6 mouse cellular contexts compared by ENCODE assay signal in genomic region chr3:122226972-122227371, GRCm38 (mm10). TPM values are rescaled to one million over a fixed set of nuclear protein-coding genes. Genes with fewer than 3 reads are reported as not detected.
A peak's percentile ranks its signal among the peaks of the same experiment; 100 is the strongest.
DNase-seq lines count a peak whose midpoint lies in the region; ATAC-seq and TF ChIP-seq lines count a peak whose summit lies in the region.
"Not testable (repeated sequence)": the region's sequence is repeated elsewhere in the genome, so short reads cannot be mapped to it uniquely, and the experiment has no call there.

No protein-coding gene starts in this region.

- not testable (repeated sequence) for H3K4me1 ChIP-seq in heart, embryonic 11.5 days (ENCODE audit: control insufficient read depth, insufficient read depth, low read length); heart, embryonic 15.5 days (replicated peaks); heart, postnatal 0 days (ENCODE audit: control insufficient read depth, insufficient read depth); midbrain, embryonic 11.5 days (ENCODE audit: control insufficient read depth, insufficient read depth, low read length)
- peaks cover 13% of the 10 kb centered on the region for H3K4me1 ChIP-seq in heart, embryonic 13.5 days

- H3K27me3 ChIP-seq in heart, embryonic 11.5 days (ENCODE audit: control insufficient read depth, insufficient read depth, low read length); heart, embryonic 13.5 days (replicated peaks); heart, embryonic 15.5 days; heart, postnatal 0 days (ENCODE audit: control insufficient read depth, insufficient read depth, low read length); midbrain, embryonic 11.5 days (ENCODE audit: control insufficient read depth, insufficient read depth, low read length): not testable (repeated sequence)

- not testable (repeated sequence) for H3K9ac ChIP-seq in heart, embryonic 11.5 days (ENCODE audit: low read depth, low read length); heart, embryonic 13.5 days; heart, embryonic 15.5 days; heart, postnatal 0 days (replicated peaks; ENCODE audit: low read depth, low read length); midbrain, embryonic 11.5 days (ENCODE audit: low read length)

- not testable (repeated sequence) for DNase-seq in heart, postnatal 0 days (ENCODE audit: low spot score)
- DNase-seq in midbrain, embryonic 11.5 days (ENCODE audit: low spot score, missing footprints): peak; percentile 60

- H3K4me3 ChIP-seq in heart, embryonic 11.5 days (ENCODE audit: low read depth, low read length); heart, embryonic 13.5 days; heart, embryonic 15.5 days; heart, postnatal 0 days (ENCODE audit: low read depth, low read length); midbrain, embryonic 11.5 days (ENCODE audit: low read depth, low read length): not testable (repeated sequence)

- 42% methylated on average over 6 of the region's 6 CpGs for WGBS in heart, embryonic 11.5 days (ENCODE audit: insufficient replicate concordance)
- 33% methylated on average over 6 of the region's 6 CpGs for WGBS in heart, embryonic 13.5 days
- WGBS in heart, embryonic 15.5 days: 42% methylated on average over 6 of the region's 6 CpGs
- 32% methylated on average over 6 of the region's 6 CpGs for WGBS in heart, postnatal 0 days
- 79% methylated on average over 6 of the region's 6 CpGs for WGBS in midbrain, embryonic 11.5 days

- peak overlapping the region; percentile 40 for H3K4me2 ChIP-seq in heart, embryonic 11.5 days
- peak overlapping the region; percentile 58 for H3K4me2 ChIP-seq in heart, embryonic 13.5 days
- H3K4me2 ChIP-seq in heart, embryonic 15.5 days: peak overlapping the region; percentile 47
- peak overlapping the region; percentile 31 for H3K4me2 ChIP-seq in heart, postnatal 0 days (ENCODE audit: low read depth, low read length)
- not testable (repeated sequence) for H3K4me2 ChIP-seq in midbrain, embryonic 11.5 days

- H3K27ac ChIP-seq in heart, embryonic 11.5 days (ENCODE audit: low read depth, low read length); heart, embryonic 13.5 days (replicated peaks); heart, embryonic 15.5 days; heart, postnatal 0 days (ENCODE audit: low read depth); midbrain, embryonic 11.5 days (ENCODE audit: low read depth, low read length): not testable (repeated sequence)

- peak; percentile 57 for ATAC-seq in frontal cortex, adult (ENCODE audit: low TSS enrichment)
- not testable (repeated sequence) for ATAC-seq in heart, embryonic 11.5 days (replicated peaks; ENCODE audit: insufficient number of reproducible peaks, low FRiP score, low TSS enrichment); heart, embryonic 13.5 days (ENCODE audit: extremely low read depth, insufficient number of reproducible peaks, low FRiP score, low TSS enrichment); heart, embryonic 15.5 days (replicated peaks; ENCODE audit: insufficient number of reproducible peaks, insufficient read depth, low FRiP score, low read depth); heart, postnatal 0 days (ENCODE audit: insufficient read depth, low read depth); midbrain, embryonic 11.5 days (ENCODE audit: low FRiP score)

- H3K9me3 ChIP-seq in heart, embryonic 11.5 days (replicated peaks; ENCODE audit: control insufficient read depth, low read length); heart, embryonic 13.5 days; heart, embryonic 15.5 days (replicated peaks); heart, postnatal 0 days (replicated peaks; ENCODE audit: control insufficient read depth, low read length); midbrain, embryonic 11.5 days (ENCODE audit: control insufficient read depth, low read length): not testable (repeated sequence)

- not testable (repeated sequence) for H3K36me3 ChIP-seq in heart, embryonic 11.5 days (ENCODE audit: control insufficient read depth, insufficient read depth, low read length); heart, embryonic 13.5 days; heart, embryonic 15.5 days; heart, postnatal 0 days (replicated peaks; ENCODE audit: control insufficient read depth, insufficient read depth, low read length); midbrain, embryonic 11.5 days (ENCODE audit: control insufficient read depth, insufficient read depth, low read length)

- TF ChIP-seq EP300 in heart, postnatal 0 days (IDR thresholded peaks at IDR 0.05; ENCODE audit: low read depth): not testable (repeated sequence)

- TF ChIP-seq CTCF in heart, postnatal 0 days (IDR thresholded peaks at IDR 0.05; ENCODE audit: low read depth): not testable (repeated sequence)

RNA-seq across cellular contexts. Expression of gene Gclm, which starts 18.4 kb away (rescaled TPM):
- polyA plus RNA-seq in heart, embryonic 11.5 days (2014; fragmentation: Nextera tagmentation; extraction: Ambion mirVana): 89.1 and 112 TPM in 2 replicates
- 80.1 and 90.0 TPM in 2 replicates for polyA plus RNA-seq in heart, embryonic 13.5 days (2015; fragmentation: Nextera tagmentation; extraction: Ambion mirVana)
- 65.6 and 71.9 TPM in 2 replicates for polyA plus RNA-seq in heart, embryonic 15.5 days (2015; fragmentation: Nextera tagmentation; extraction: Ambion mirVana)
- 12.8 and 36.1 TPM in 2 replicates for total RNA-seq in heart, postnatal 0 days (2014; rRNA removed; ENCODE audit: low replicate concordance)
- 47.3 and 51.7 TPM in 2 replicates for polyA plus RNA-seq in heart, postnatal 0 days (2015; fragmentation: Nextera tagmentation; extraction: Ambion mirVana)
- 56.7 and 61.0 TPM in 2 replicates for polyA plus RNA-seq in midbrain, embryonic 11.5 days (2014; fragmentation: Nextera tagmentation; extraction: Ambion mirVana)

RNA-seq across cellular contexts. Expression of gene Dnttip2, which starts 47.2 kb away (rescaled TPM):
- polyA plus RNA-seq in heart, embryonic 11.5 days (2014; fragmentation: Nextera tagmentation; extraction: Ambion mirVana): 58.7 and 59.9 TPM in 2 replicates
- 44.5 and 45.0 TPM in 2 replicates for polyA plus RNA-seq in heart, embryonic 13.5 days (2015; fragmentation: Nextera tagmentation; extraction: Ambion mirVana)
- 37.7 and 38.4 TPM in 2 replicates for polyA plus RNA-seq in heart, embryonic 15.5 days (2015; fragmentation: Nextera tagmentation; extraction: Ambion mirVana)
- total RNA-seq in heart, postnatal 0 days (2014; rRNA removed; ENCODE audit: low replicate concordance): 9.3 and 11.2 TPM in 2 replicates
- polyA plus RNA-seq in heart, postnatal 0 days (2015; fragmentation: Nextera tagmentation; extraction: Ambion mirVana): 31.7 and 33.4 TPM in 2 replicates
- polyA plus RNA-seq in midbrain, embryonic 11.5 days (2014; fragmentation: Nextera tagmentation; extraction: Ambion mirVana): 96.8 and 104 TPM in 2 replicates
